Mouse (Mus musculus) mature B cell (primary cell): Measurements from ENCODE around the gene Filip1l.

ENCODE experiments used
- in situ Hi-C: fragments of 300-500 bp; cut with MboI; formaldehyde crosslinking; loops from 2 replicates; pipeline ENCODE4 v1.14.3; 2019

Filip1l gene

DNA sequence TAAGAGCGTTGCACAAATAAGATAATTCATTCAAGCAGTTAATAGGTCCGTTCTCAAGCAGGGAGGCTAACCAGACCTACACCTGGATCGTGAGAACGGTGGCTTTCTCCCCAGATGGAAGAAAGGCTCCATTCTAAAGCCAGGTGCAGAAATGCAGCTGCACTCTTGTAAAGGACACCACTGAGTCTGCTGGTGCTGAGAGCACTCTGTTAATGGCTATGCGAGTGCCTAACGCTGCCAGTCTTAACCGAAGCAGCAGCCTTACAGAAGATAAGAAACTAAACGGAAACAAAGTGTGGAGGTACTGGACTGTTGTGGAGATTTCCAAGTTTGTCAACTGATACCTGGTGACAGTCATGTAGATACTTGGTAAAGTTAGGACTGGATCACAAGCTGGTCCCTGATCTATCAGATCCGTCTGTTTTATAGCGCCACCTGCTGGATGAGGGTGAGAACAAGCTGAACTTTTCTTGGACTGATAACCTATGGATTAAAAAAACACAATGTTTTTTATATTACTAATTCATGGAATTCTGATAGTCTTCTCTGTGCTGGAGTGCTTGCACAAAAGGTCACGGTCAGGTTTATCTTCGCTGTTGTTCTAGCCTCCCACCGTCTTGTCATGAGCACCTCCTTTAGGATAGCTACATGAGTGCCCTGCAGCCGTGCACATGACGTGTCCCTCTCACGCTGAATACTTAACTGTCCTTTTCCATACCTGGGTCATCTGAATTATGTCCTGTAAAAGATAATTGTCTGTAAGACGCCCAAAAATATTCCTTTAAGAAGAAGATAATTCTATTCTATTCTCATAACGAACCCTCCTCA is 45.7 kb downstream of the Filip1l start:
- in situ Hi-C loops = no loop called here

DNA sequence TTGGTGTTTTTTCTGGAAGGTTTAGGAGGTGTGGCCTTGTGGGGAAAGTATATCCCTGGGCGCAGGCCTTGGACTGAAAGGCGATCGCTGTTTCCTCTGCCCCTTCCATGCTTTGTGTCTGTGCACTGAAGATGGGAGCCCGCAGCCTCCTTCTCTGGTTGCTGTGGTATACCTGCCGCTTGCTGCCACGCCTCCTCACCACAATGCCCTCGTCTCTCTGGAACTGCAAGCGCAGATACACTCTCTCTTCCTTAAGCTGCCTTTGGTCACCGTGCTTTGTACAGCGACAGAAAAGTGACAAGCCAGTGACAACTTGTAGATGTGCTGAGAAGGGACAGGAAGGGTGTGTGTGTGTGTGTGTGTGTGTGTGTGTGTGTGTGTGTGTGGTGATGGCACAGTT is 46.7 kb downstream of the Filip1l start:
- in situ Hi-C loops = no loop called here

DNA sequence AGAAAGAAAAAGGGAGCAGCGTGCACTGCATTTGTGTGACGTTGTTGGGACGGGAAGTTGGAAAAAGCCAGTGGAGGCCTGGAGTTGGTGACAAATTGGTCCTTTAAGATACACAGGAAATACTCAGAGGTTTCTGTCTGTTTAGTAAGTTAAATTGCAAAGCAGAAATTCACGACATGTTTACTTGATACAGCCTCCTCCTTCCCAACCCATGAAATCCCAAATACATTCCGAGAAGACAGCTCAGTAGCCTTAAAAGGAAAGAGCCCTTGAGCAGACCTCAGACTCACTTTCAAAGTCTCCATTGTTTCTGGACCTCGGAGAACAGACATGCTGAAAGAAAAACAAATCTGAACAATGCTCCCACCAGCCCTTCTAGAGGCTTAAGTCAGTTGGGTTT is 48.8 kb downstream of the Filip1l start:
- in situ Hi-C loops = loop anchor here (25.0 kb wide), 1 partner anchor 164 kb away; the partner anchor contains the start of gene Tbc1d23

DNA sequence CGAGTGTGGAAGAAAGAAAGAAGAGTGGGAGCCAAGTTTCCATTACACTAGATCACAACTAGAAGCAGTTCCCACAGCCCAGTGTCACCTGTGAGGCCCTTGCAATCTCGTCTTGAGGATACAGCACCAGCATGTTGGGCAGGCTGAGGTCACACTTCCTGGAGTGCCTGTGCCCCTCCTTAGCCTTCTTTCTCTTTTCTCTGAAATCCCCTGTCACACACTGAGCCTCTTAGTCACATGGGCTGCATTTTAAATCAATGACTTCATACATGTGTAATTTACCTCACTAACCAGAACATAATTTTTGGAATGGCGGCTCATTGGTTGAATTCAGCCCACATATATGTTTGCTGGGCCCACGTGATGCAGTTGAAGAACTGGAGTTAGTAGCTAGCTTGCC is 50.0 kb downstream of the Filip1l start:
- in situ Hi-C loops = loop anchor here (25.0 kb wide), 1 partner anchor 166 kb away; the partner anchor contains the start of gene Tbc1d23

DNA sequence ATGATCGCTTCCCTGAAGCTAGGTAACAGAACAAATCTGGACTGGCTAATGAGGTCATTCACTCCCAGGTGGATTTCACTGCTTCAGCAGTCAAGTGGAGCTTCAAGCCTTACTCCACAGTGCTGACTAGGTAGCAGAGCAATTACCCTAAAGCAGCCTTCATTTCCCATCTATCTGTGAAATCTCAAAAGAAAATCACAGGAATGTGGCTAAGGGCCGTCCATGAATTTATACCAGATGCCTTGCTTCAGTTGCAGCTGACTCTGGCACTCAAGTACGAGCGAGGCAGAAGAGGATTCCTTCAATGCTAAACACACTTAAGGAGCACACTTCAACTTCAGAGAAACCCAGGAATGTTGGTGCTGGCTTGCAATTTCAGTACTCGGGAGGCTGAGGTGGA is 50.9 kb downstream of the Filip1l start:
- in situ Hi-C loops = loop anchor here (25.0 kb wide), 1 partner anchor 167 kb away; the partner anchor contains the start of gene Tbc1d23

DNA sequence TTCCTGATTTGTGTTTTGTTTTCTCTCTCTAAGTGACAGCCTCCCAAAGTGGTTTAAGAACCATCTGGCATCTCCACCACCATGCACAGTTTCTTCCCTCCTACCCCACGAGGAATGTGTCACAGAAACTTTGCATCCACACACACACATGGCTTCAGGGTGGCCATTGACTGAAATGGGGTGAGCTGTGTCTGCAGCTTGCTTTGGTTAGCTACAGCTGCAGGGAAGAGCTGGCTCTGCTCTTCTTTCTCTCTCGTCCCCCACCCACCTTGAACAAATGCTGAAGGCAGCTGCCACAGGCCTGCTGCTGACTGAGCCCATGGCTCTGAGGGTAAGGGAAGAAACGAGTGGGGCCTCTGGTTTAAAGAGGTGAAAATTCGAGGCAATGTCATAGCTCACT is 59.9 kb downstream of the Filip1l start:
- in situ Hi-C loops = loop anchor here (25.0 kb wide), 1 partner anchor 175 kb away; the partner anchor contains the start of gene Tbc1d23

DNA sequence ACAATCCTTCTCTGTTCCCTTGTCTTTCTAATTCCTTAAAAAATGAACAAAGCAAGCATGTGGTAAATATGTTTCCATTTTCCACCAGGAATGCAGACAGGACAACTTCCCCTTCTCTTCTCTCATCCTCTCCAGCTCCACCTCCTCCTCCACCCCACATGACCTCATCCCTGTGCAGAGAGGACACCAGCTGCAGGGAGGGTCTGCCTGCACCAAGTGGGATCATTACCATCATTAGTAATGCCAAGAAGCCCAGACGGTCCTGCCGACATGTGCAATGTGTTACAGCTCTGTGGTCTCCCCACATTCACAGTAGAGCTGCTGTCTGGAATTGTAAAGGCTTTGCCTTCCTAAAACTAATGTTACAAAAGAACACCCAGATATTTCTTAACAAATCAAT is 63.2 kb downstream of the Filip1l start:
- in situ Hi-C loops = loop anchor here (25.0 kb wide), 1 partner anchor 179 kb away; the partner anchor contains the start of gene Tbc1d23

DNA sequence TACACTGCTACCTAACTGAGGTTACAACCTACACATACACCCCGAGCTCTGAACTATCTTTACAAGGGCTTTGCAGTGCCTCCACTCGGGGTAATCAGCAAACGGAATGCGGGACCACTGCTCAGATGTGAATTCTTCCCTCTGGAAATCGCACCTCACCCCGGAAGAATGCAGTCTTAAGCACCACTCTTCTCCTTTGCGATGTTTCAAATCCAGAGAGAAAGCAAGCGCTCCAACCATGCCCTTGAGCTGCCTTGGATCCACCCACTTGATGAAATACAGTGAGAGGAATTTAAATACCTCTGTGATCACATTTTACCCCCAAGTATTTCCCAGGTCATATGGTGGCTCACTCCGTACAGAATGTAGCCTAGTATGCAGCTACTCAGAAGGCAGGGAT is 64.1 kb downstream of the Filip1l start:
- in situ Hi-C loops = loop anchor here (25.0 kb wide), 1 partner anchor 180 kb away; the partner anchor contains the start of gene Tbc1d23

DNA sequence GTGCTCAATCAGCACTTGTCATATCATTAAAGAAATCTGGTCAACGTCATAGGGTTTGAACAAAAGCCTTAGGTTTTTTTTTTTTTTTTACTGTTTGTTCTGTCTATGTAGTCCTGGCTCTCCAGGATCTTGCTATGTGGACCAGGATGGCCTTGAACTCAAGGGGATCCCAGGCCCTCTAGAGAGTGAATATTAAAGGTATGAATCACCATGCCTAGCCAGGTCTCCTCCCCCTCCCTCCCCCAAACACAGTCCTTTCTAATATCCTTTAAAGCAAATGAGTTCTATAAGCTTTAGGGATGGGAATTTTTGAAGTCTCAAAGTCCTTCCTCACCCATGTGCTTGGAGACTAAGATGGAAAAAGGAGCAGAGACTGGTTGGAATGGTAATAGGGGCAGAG is 65.1 kb downstream of the Filip1l start:
- in situ Hi-C loops = loop anchor here (25.0 kb wide), 1 partner anchor 181 kb away; the partner anchor contains the start of gene Tbc1d23

DNA sequence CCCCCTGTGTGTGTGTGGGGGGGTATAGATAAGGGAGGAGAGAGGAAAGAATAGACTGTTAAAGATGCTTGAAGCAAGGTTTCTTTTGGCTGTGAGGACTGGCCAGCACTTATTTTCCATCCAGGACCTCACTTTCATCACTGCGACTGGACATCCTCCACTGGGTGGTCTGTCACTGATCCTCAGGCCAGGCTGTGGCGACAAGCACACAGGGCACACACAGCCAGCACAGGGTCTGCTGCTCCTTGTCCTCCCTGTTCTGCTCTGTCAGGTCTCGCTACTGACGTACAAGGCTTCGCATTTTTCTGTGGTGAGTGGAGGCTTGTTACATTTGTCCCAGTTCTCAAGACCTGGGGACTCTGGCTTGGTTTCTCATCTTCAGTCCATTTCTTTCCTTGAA is 66.4 kb downstream of the Filip1l start:
- in situ Hi-C loops = loop anchor here (25.0 kb wide), 1 partner anchor 182 kb away; the partner anchor contains the start of gene Tbc1d23

DNA sequence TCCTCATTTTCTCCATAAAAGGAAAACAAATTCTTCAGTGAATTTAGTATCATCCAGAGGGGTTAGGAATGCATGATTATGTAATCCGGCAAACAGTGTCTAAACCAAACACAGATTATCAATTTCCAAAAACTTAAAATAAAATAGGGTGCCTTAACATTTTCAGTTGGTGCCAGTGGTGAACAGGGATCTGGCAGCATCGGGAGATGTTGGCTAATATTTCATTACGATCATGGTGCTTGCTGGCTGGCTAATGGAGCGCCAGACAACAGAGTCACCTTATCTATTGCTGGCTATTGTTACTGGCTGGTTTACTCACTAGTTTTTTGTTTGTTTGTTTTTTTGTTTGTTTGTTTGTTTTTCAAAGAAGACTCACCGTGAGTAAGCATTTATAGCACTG is 67.0 kb downstream of the Filip1l start:
- in situ Hi-C loops = loop anchor here (25.0 kb wide), 1 partner anchor 183 kb away; the partner anchor contains the start of gene Tbc1d23

DNA sequence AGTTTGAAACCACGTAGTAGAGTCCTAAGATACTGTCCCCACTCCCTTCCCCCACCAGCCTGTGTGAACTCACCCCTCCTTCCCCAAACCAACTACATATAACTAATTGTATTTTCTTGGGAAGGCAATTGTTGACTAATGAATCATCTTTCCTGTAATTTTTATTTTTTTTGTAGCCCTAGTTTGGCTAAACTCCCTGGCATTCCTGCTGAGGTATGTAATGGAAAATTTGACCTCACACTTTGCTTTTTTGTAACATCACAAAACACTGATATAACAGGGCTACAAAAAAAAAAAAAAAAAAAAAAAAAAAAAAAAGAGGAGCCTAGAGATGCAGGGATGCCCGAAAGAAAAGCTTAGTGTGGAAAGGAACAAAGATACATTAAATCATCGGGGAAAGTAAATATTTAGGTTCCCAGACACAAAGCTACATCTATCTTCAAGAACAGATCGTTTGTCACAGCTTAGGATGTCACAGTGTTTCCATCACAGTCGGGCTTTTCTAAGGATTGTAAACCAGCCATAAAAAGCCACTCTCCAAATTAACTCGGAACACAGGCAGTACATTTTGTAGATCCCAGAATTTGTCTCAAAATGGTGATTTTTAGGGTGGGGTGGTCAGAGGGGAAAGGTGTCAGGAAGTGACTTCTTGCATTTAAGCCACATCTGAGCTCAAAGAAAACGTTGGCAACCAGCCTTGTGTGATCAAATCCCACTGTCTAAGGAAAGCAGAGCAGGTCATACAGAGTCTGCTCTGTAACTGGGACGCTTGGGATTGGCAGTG is 68.1 kb downstream of the Filip1l start:
- in situ Hi-C loops = loop anchor here (25.0 kb wide), 1 partner anchor 184 kb away; the partner anchor contains the start of gene Tbc1d23

DNA sequence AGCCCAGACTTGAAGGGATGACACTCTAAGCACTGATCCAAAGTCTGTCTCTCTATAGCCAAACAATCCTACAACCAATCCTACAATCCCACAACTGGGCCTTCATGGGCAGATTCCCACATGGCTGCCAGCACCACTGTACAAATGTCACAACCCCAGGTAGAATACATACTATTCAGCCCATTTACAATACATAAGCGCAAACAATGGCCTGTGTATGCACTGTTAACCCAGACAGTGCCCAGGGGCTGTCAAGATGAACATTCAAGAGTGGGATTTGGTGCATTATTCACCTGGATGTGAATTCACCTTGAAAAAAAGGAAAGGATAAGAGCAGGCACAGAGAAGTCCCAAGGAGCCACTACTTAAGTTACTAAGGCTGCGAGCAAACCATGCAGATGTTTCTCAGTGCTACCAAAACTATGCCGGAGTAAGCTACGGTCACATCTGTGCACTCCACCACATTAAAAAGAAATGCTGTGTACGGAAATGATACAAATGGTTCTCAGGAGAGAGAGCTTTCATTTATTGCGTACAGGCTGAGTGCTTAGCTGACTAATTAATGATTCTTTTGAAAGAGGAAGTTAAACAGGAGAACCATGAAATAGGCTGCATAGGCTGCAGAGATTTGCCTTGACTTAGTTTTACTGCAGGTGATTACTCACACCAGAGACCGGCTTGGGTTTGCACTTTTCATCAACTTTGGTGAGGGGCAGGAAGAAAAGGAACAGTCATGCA is 69.0 kb downstream of the Filip1l start:
- in situ Hi-C loops = loop anchor here (25.0 kb wide), 1 partner anchor 185 kb away; the partner anchor contains the start of gene Tbc1d23

DNA sequence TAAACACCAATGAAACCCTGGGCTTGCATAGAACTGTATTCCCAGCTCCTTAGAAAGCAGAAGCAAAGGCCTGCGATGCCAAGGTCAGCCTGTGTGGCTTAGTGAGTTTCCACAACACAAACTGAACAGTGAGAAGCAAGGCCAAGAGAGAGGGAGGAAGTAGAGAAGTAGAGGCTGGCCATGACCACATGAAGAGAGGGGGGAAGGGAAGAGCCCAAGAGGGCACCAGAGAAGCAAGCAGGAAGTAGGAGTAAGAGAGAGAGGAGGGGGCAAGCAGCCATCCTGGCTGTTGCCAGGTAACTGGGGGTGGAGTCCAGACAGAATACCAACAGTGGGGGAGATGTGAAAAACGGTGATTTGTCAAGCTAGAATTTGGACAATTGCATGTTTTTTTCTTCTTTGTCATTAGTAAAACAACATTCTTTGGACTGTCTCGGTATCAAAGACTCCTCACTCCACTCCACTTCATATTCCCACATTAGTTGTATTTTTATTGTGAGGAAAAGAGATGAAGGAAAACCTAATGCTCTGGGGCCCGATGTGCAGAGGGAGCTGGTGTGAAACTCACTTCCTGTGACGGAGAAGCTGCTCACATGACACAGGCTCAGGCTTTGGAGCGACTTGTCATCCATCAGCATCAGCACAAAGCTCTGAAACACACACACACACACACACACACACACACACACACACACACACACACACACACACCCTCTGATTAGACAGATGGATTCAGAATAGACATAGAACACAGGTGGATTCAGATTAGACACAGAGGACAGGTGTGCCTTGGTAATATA is 70.3 kb downstream of the Filip1l start:
- in situ Hi-C loops = loop anchor here (25.0 kb wide), 1 partner anchor 186 kb away; the partner anchor contains the start of gene Tbc1d23

DNA sequence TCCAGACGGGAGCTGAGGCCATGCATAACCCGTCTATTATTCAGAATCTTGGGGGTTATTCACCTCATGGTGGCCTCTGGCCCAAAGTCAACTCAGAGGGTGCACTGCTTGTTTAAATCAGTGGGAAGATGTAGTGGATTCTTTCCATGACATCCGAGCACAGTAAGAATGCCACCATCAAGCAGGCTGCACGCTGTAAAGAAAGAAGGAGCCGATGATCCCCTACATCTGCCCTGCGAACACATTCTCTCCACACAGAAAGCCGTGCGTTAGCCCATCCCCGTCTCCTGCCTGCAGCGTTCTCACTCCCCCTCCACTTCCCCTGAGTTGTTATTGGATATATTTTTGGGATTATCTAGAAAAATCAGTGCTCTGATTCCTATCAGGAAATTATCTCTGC is 73.8 kb downstream of the Filip1l start:
- in situ Hi-C loops = no loop called here

DNA sequence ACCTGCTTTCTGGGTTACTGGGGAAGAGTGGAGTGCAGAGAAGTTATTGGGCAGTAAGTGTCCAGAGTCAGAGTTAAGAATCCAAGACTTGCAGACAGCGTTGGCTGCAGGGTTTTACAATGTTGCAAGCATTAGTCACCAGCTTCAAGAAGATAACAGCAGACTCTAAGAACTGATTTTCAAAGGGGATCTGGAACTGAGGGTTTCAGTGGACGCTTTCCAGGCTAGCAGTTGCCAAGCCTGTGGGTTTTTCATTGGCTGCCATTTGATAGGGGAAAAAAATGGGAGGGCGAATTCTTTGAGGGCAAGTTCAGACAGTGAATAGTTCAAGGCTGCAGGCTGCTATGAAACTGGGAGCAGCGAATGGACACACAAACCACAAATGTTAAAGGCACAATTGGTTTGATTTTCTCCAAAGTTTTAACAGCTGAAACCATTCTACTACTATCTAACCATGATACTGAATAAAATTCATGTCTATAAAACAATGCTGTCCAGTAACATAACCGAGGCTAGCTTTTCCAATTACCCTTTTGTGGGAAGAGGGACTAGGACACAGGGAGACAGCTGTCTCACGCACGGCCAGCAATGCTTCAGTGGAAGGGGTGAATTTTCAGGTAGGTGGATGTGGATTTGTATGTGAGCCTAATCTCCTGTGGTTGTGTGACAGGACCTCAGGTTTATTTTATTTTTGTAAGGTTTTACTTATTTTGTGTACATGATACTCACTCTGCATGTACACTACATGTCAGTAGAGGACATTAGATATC is 74.8 kb downstream of the Filip1l start:
- in situ Hi-C loops = no loop called here

DNA sequence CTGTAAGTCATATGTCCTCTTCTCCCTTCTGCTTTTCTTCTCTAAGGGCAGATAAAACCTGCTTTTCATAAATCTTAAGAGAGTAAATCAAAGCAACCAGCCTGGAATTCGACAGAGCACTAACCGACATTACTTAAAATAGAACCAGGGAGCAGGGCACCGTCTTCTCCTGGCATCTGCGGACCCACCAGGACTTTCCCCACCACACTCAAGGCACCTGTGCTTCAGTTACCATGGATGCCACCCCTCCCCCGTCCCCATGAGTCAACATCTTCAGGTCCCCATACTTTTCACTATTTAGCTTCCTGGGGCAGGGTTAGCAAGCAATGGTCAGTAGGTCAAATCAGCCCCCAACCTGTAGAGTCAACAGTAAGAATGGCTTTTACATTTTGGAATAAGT is 76.1 kb downstream of the Filip1l start:
- in situ Hi-C loops = no loop called here

DNA sequence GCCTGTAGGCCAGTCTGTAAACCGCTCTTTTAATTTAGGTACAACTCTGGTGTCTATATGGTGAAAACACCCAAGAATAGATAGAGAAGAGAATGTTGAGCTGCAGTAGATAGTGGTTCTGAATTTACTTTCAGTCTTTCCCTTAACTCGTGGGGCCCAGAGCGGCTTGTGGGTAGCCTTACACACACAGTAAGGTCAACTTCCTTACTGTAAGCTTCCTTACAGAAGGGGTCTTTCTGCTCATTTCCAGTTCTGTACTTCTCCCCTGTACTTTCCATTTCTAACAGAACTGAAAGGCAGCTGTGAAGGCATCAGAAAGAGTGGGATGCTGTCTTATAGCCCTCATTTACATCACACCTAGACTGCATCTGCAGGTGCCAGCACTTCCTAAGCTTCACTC is 78.4 kb downstream of the Filip1l start:
- in situ Hi-C loops = no loop called here

DNA sequence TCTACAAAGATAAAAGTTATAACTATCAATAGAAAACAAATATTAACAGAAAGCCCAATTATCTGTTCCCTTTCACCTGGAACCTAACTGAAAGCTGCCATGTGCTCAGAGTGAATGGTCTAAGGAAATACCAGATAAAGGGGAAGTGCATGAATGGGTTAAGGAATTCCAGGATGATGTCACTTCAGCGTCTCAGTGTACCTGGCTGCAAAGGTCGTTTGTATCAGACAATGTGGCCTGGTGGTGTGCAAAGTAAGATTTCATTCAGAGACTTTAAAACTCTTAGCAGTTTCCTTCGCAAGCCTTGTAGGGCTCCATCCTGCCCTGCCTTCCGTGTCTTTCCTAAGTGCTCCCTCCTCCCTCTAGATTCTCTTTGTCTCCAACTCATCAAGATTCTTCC is 80.3 kb downstream of the Filip1l start:
- in situ Hi-C loops = no loop called here

DNA sequence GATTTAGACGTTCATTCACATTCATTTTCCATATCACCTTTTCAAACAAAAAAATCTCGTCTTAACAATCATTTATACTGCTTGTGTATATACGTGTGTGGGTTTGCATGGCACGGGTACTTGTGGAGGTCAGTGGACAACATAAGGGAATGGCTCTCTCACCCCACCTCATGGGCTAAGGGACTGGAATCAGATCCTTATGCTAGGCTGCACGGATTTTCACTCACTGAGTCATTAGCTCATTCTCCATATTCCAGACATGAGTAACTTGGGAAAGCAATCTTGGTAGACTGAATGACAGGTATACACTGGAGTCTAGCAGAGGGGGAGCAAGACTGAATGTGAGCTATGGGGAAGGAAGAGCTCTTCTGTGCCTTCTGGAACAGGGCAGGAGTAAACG is 80.8 kb downstream of the Filip1l start:
- in situ Hi-C loops = no loop called here
